Mouse (Mus musculus): ENCODE results near the gene Adamts20.
"Not testable (repeated sequence)": the region's sequence is repeated elsewhere in the genome, so short reads cannot be mapped to it uniquely, and the experiment has no call there.

The Adamts20 gene

GRCm38 (mm10) chr15:94465318-94465717 lies at the start of gene Adamts20:
TSS of gene Adamts20 (minus strand) at chr15:94465418.
- no peak for DNase-seq (ENCODE audit: low read depth, low spot score)

- no peak for DNase-seq (ENCODE audit: low read depth, low spot score)
These were observed 38.4 kb upstream of the Adamts20 start for GRCm38 (mm10) chr15:94503451-94504215.

GRCm38 (mm10) chr15:94499260-94499659 lies 34.0 kb upstream of the Adamts20 start:
- no peak for DNase-seq (ENCODE audit: low read depth, low spot score)

- DNase-seq (ENCODE audit: low read depth, low spot score): no peak
These were observed 30.7 kb upstream of the Adamts20 start for GRCm38 (mm10) chr15:94495936-94496335.

GRCm38 (mm10) chr15:94494445-94494844 lies 29.2 kb upstream of the Adamts20 start:
- DNase-seq (ENCODE audit: low read depth, low spot score): no peak

- DNase-seq (ENCODE audit: low read depth, low spot score): no peak
These were observed 24.2 kb upstream of the Adamts20 start for GRCm38 (mm10) chr15:94489433-94489832.

GRCm38 (mm10) chr15:94488028-94488427 lies 22.8 kb upstream of the Adamts20 start:
- not testable (repeated sequence) for DNase-seq (ENCODE audit: low read depth, low spot score)

GRCm38 (mm10) chr15:94482555-94482954 lies 17.3 kb upstream of the Adamts20 start:
- DNase-seq (ENCODE audit: low read depth, low spot score): no peak

GRCm38 (mm10) chr15:94480792-94481191 lies 15.6 kb upstream of the Adamts20 start:
- no peak for DNase-seq (ENCODE audit: low read depth, low spot score)

- no peak for DNase-seq (ENCODE audit: low read depth, low spot score)
These were observed 15.0 kb upstream of the Adamts20 start for GRCm38 (mm10) chr15:94480248-94480647.

GRCm38 (mm10) chr15:94479513-94480136 lies 14.4 kb upstream of the Adamts20 start:
- DNase-seq (ENCODE audit: low read depth, low spot score): no peak

GRCm38 (mm10) chr15:94478706-94479105 lies 13.5 kb upstream of the Adamts20 start:
- DNase-seq (ENCODE audit: low read depth, low spot score): no peak

- DNase-seq (ENCODE audit: low read depth, low spot score): no peak
These were observed 12.1 kb upstream of the Adamts20 start for GRCm38 (mm10) chr15:94477287-94477686.

- no peak for DNase-seq (ENCODE audit: low read depth, low spot score)
These were observed 10.8 kb upstream of the Adamts20 start for GRCm38 (mm10) chr15:94475975-94476374.

- DNase-seq (ENCODE audit: low read depth, low spot score): no peak
These were observed 5.1 kb upstream of the Adamts20 start for GRCm38 (mm10) chr15:94470361-94470760.

- no peak for DNase-seq (ENCODE audit: low read depth, low spot score)
These were observed 337 bp downstream of the Adamts20 start for GRCm38 (mm10) chr15:94464881-94465280.

GRCm38 (mm10) chr15:94463251-94463650 lies 2.0 kb downstream of the Adamts20 start:
- DNase-seq (ENCODE audit: low read depth, low spot score): no peak

GRCm38 (mm10) chr15:94462206-94462605 lies 3.0 kb downstream of the Adamts20 start:
- DNase-seq (ENCODE audit: low read depth, low spot score): no peak

GRCm38 (mm10) chr15:94461166-94461565 lies 4.1 kb downstream of the Adamts20 start:
- no peak for DNase-seq (ENCODE audit: low read depth, low spot score)

- DNase-seq (ENCODE audit: low read depth, low spot score): no peak
These were observed 7.4 kb downstream of the Adamts20 start for GRCm38 (mm10) chr15:94457636-94458390.

GRCm38 (mm10) chr15:94452848-94453247 lies 12.4 kb downstream of the Adamts20 start:
- no peak for DNase-seq (ENCODE audit: low read depth, low spot score)

GRCm38 (mm10) chr15:94451600-94451999 lies 13.6 kb downstream of the Adamts20 start:
- DNase-seq (ENCODE audit: low read depth, low spot score): no peak
